Mouse (Mus musculus) kidney, embryonic 16.5 days (tissue): Measurements from ENCODE around the gene Tmem170b. TPM values are rescaled to one million over a fixed set of nuclear protein-coding genes. Genes with fewer than 3 reads are reported as not detected.
A peak's percentile ranks its signal among the peaks of the same experiment; 100 is the strongest.

Experiments
- ATAC-seq: fragments of 200-750 bp; cut with Nextera tagmentation; 2 replicates; pipeline ENCODE4 v1.8.0; 2017; ENCODE audit warnings: moderate TSS enrichment; ENCODE audit not compliant: low FRiP score, low TSS enrichment
- H3K27ac ChIP-seq: fragments of 300-500 bp; sonication (generic); 2 replicates; pipeline ENCODE4 v1.5.1; 2014; ENCODE audit warnings: low read length
- H3K27me3 ChIP-seq: fragments of 300-500 bp; sonication (generic); 2 replicates; pipeline ENCODE4 v1.6.1; 2014; ENCODE audit warnings: low read length, control low read depth, mixed read lengths; ENCODE audit not compliant: insufficient read depth
- H3K36me3 ChIP-seq: fragments of 300-500 bp; sonication (generic); 2 replicates; pipeline ENCODE4 v1.6.1; 2014; ENCODE audit warnings: low read length, control low read depth, mixed read lengths; ENCODE audit not compliant: insufficient read depth
- H3K4me1 ChIP-seq: fragments of 300-500 bp; sonication (generic); 2 replicates; pipeline ENCODE4 v1.6.1; 2014; ENCODE audit warnings: low read length, control low read depth, mixed read lengths; ENCODE audit not compliant: insufficient read depth
- H3K4me2 ChIP-seq: fragments of 300-500 bp; sonication (generic); replicated peaks from 2 replicates; pipeline ENCODE4 v1.6.1; 2014; ENCODE audit warnings: low read depth, low read length
- H3K4me3 ChIP-seq: fragments of 300-500 bp; sonication (generic); 2 replicates; pipeline ENCODE4 v1.5.1; 2014; ENCODE audit warnings: mild to moderate bottlenecking, low read length
- H3K9ac ChIP-seq: fragments of 300-500 bp; sonication (generic); replicated peaks from 2 replicates; pipeline ENCODE4 v1.6.1; 2014; ENCODE audit warnings: low read length
- H3K9me3 ChIP-seq: fragments of 300-500 bp; sonication (generic); 2 replicates; pipeline ENCODE4 v1.6.1; 2016; ENCODE audit warnings: low read length, control low read depth
- WGBS: fragments of 180-500 bp; shearing (Covaris S2); extraction: QIAGEN DNeasy Blood & Tissue Kit; methylation state at CpG from one replicate; pipeline ENCODE4 v1.1.7; 2014; 5-methylcytosine and 5-hydroxymethylcytosine counted together
- polyA plus RNA-seq: library from polyadenylated mRNA; unstranded; fragments of >200 nt; fragmentation: Nextera tagmentation; extraction: Ambion mirVana; gene quantifications from 2 replicates; pipeline ENCODE4 v1.2.1, GENCODE M21; 2015

The Tmem170b gene
- polyA plus RNA-seq, 1 experiment from 2014 or later: 9.0 TPM

DNA sequence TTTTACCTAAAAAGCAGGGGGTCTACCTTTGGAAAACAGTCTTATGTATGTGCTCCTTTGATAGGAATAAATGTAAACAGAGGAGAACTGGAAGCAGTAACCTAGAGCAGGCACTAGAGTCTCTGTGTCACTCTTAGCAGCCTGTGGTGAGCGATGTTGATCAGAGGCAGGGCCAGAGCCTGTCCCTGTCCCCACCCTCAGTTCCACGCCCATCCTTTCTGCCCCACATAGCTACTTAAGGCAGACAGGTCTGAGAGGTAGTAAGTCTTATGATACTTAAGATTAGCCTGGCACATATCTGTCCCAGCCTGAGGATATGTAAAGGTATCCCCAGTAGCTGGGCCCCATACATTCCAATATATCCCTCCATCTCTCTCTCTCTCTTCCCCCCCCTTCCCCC is 2.9 kb downstream of the Tmem170b start:
- Histone ChIP-seq H3K27me3 (no peaks in the 10 kb centered on the region), H3K9me3 (no peaks in the 10 kb centered on the region), H3K9ac (no peak overlapping the region), H3K4me2 (no peak overlapping the region), H3K4me1 (peaks cover 12% of the 10 kb centered on the region), H3K4me3 (no peak overlapping the region), H3K36me3 (no peaks in the 10 kb centered on the region), H3K27ac (no peak overlapping the region)
- WGBS: 77% methylated on average over 2 of the region's 2 CpGs
- ATAC-seq: no peak

DNA sequence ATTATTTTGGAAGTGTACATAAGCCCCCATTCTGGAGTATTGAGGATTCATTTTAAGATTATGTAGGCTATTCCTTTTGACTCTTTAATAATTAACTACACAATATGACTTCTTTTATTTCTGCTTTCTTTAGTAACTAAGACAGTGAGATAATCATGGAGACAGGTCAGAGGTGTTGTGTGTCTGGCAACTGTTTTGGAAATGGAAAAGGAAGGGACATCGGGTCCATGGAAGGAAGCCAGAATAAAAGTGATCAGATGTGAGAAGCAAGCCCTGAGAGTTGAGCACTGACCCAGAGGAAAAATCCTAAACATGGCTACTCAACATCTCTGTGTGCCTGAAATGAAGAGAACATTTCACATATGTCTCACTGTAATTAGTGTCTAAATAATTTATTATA is 5.3 kb downstream of the Tmem170b start:
- Histone ChIP-seq H3K4me2 (no peak overlapping the region), H3K4me3 (no peak overlapping the region), H3K27ac (no peak overlapping the region), H3K9ac (no peak overlapping the region), H3K4me1 (peaks cover 7% of the 10 kb centered on the region; the same call in 1 of the 2 replicates), H3K36me3 (no peaks in the 10 kb centered on the region), H3K9me3 (no peaks in the 10 kb centered on the region), H3K27me3 (no peaks in the 10 kb centered on the region)
- 86% methylated on average over 1 of the region's 1 CpGs for WGBS
- ATAC-seq: no peak

DNA sequence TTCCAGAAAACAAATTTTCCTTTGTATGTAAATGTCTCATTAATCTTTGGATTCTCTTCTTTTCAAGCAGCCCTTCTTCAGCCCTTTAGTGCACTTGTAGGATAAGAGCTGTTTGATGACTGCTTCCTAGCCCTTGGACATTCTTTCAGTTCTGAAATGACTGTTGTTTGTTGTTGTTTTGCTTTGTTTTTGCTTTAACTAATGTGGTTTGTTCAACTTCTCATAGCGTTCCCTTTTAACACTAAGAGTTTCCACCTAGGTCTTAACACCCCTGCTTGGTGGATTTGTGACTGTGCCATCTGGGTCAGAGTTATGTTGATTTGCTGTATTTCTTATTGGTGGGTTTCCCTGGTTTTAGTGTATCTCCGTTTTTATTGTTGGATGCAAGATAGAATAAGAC is 8.8 kb downstream of the Tmem170b start:
- Histone ChIP-seq H3K4me1 (no peaks in the 10 kb centered on the region), H3K9ac (no peak overlapping the region), H3K9me3 (no peaks in the 10 kb centered on the region), H3K4me3 (no peak overlapping the region), H3K27ac (no peak overlapping the region), H3K27me3 (no peaks in the 10 kb centered on the region), H3K36me3 (no peaks in the 10 kb centered on the region), H3K4me2 (no peak overlapping the region)
- no peak for ATAC-seq
- 81% methylated on average over 2 of the region's 2 CpGs for WGBS

- no peak overlapping the region for H3K27ac ChIP-seq
- H3K9ac ChIP-seq: no peak overlapping the region
- no peak overlapping the region for H3K4me2 ChIP-seq
- H3K4me1 ChIP-seq: no peaks in the 10 kb centered on the region
- no peaks in the 10 kb centered on the region for H3K27me3 ChIP-seq
- no peak overlapping the region for H3K4me3 ChIP-seq
- 63% methylated on average over 5 of the region's 5 CpGs for WGBS
- H3K36me3 ChIP-seq: no peaks in the 10 kb centered on the region
- H3K9me3 ChIP-seq: no peaks in the 10 kb centered on the region
- ATAC-seq: no peak
Measured at GRCm38 (mm10) chr13:41614982-41615381, 9.3 kb downstream of the Tmem170b start.

DNA sequence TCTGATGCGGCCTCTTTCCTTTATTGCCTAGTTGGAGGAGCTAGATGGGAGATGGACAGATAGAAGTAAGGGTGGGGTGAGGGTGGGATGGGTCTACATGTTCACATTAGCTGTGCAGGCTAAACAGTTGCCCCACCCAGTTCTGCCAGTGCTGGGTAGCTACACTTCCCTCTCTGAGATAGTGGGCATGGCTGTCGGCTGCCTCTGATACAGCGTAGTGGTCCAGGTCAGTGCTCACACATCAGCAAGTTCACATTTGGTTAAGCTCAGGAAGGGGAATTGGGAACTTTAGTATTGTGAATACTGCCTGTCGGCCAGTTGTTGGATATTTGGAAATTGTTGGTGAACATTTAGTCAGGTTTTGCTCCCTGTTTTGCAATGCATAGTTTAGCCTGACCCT is 13.8 kb downstream of the Tmem170b start:
- H3K4me1 ChIP-seq: no peaks in the 10 kb centered on the region
- H3K9ac ChIP-seq: no peak overlapping the region
- no peak for ATAC-seq
- H3K9me3 ChIP-seq: no peaks in the 10 kb centered on the region
- H3K4me2 ChIP-seq: no peak overlapping the region
- no peaks in the 10 kb centered on the region for H3K27me3 ChIP-seq
- H3K4me3 ChIP-seq: no peak overlapping the region
- WGBS: 88% methylated on average over 4 of the region's 4 CpGs
- no peaks in the 10 kb centered on the region for H3K36me3 ChIP-seq
- H3K27ac ChIP-seq: no peak overlapping the region

GRCm38 (mm10) chr13:41620132-41620531 is 14.4 kb downstream of the Tmem170b start:
- 83% methylated on average over 4 of the region's 4 CpGs for WGBS
- no peak overlapping the region for H3K27ac ChIP-seq
- H3K4me1 ChIP-seq: no peaks in the 10 kb centered on the region
- no peak for ATAC-seq
- no peak overlapping the region for H3K4me3 ChIP-seq
- H3K36me3 ChIP-seq: no peaks in the 10 kb centered on the region
- no peak overlapping the region for H3K4me2 ChIP-seq
- no peaks in the 10 kb centered on the region for H3K9me3 ChIP-seq
- no peak overlapping the region for H3K9ac ChIP-seq
- no peaks in the 10 kb centered on the region for H3K27me3 ChIP-seq

- Histone ChIP-seq H3K4me1 (0 out of 2 replicates have a peak, but pooled peaks cover 3% of the 10 kb centered on the region), H3K4me3 (no peak overlapping the region), H3K9me3 (no peaks in the 10 kb centered on the region), H3K4me2 (no peak overlapping the region), H3K27ac (no peak overlapping the region), H3K27me3 (no peaks in the 10 kb centered on the region), H3K36me3 (peaks cover 3% of the 10 kb centered on the region; the same call in 1 of the 2 replicates), H3K9ac (no peak overlapping the region)
- WGBS: 72% methylated on average over 1 of the region's 1 CpGs
- no peak for ATAC-seq
Measured at GRCm38 (mm10) chr13:41624123-41624522, 18.4 kb downstream of the Tmem170b start.

GRCm38 (mm10) chr13:41625248-41625647 is 19.5 kb downstream of the Tmem170b start:
- Histone ChIP-seq H3K27ac (no peak overlapping the region), H3K27me3 (no peaks in the 10 kb centered on the region), H3K9ac (no peak overlapping the region), H3K4me2 (no peak overlapping the region), H3K4me1 (0 out of 2 replicates have a peak, but pooled peaks cover 3% of the 10 kb centered on the region), H3K9me3 (no peaks in the 10 kb centered on the region), H3K36me3 (peaks cover 3% of the 10 kb centered on the region; the same call in 1 of the 2 replicates), H3K4me3 (no peak overlapping the region)
- no peak for ATAC-seq
- WGBS: 86% methylated on average over 3 of the region's 3 CpGs

GRCm38 (mm10) chr13:41627277-41627916 is 21.7 kb downstream of the Tmem170b start:
- no peak overlapping the region for H3K27ac ChIP-seq
- ATAC-seq: no peak
- no peak overlapping the region for H3K4me3 ChIP-seq
- WGBS: 35% methylated on average over 3 of the region's 3 CpGs
- H3K4me2 ChIP-seq: no peak overlapping the region
- H3K4me1 ChIP-seq: 0 out of 2 replicates have a peak, but pooled peaks cover 3% of the 10 kb centered on the region
- H3K9me3 ChIP-seq: no peaks in the 10 kb centered on the region
- H3K27me3 ChIP-seq: no peaks in the 10 kb centered on the region
- no peak overlapping the region for H3K9ac ChIP-seq
- H3K36me3 ChIP-seq: peaks cover 3% of the 10 kb centered on the region; the same call in 1 of the 2 replicates

DNA sequence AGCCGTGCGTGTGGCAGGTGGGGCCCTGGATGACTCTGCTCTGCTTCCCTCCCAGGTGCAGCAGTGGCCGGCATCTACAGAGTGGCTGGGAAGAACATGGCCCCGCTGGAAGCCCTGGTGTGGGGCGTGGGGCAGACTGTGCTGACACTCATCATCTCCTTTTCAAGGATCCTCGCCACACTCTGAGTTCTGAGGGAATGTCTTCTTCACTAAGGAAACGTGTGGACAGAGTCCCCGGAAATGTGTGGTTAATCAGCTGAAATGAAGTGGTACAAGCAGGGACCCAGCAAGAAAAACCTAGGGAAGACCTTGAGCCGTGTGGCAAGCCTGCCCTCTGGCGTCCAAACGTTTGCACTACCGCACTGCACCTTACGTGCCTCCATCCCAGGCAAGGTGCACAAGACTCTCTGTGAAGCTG is 28.7 kb downstream of the Tmem170b start:
- H3K4me1 ChIP-seq: no peaks in the 10 kb centered on the region
- no peak overlapping the region for H3K4me2 ChIP-seq
- peak; percentile 71 for ATAC-seq
- no peaks in the 10 kb centered on the region for H3K36me3 ChIP-seq
- H3K4me3 ChIP-seq: no peak overlapping the region
- 25% methylated on average over 13 of the region's 13 CpGs for WGBS
- no peak overlapping the region for H3K9ac ChIP-seq
- no peaks in the 10 kb centered on the region for H3K27me3 ChIP-seq
- no peaks in the 10 kb centered on the region for H3K9me3 ChIP-seq
- no peak overlapping the region for H3K27ac ChIP-seq
